Mouse (Mus musculus) frontal cortex, adult (tissue): ENCODE data around the gene Elmod3.
A peak's percentile ranks its signal among the peaks of the same experiment; 100 is the strongest.

Source experiments
- ATAC-seq: cut with Nextera tagmentation; 2 replicates; pipeline ENCODE4 v1.9.2; 2017; ENCODE audit warnings: mild to moderate bottlenecking, moderate library complexity, mixed read lengths; ENCODE audit not compliant: low TSS enrichment

The Elmod3 gene

DNA sequence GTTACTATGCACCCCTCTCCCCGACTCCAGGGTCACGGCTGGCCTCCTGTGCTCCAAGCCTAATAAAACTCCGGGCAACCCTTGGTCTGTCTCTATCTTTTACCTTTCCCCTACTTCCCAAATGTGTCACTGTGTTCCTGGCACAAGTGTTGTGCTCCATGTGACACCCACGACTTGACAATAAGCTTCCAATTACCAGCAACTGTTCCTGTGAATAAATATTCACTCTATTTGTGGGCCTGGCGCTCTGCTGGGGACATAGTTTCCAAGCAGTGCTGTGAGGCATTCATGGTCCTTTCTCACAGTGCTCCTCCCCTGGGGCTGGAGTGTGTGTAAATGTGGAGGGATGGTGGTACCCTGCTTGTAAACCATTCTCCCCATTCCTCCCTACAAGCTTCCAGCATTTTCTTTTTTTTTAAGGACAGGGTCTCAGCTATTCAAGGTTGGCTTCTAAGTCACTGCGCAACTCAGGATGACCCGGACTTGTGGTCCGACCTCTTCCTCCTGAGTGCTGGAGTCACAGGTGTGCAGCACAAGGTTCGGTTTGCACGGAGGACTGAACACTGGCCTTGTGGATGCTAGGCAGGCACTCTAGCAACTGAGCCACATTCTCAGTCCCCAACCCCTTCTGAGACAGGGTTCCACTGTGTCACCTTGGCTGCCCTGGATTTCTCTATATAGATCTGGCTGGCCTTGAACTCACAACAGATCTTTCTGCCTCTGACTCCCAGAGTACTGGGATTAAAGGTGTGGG lies 27.4 kb downstream of the Elmod3 start:
- peak; percentile 22; the same call in 1 of the 2 replicates for ATAC-seq

- no peak for ATAC-seq
These were observed 29.5 kb downstream of the Elmod3 start for GRCm38 (mm10) chr6:72568736-72569135.

DNA sequence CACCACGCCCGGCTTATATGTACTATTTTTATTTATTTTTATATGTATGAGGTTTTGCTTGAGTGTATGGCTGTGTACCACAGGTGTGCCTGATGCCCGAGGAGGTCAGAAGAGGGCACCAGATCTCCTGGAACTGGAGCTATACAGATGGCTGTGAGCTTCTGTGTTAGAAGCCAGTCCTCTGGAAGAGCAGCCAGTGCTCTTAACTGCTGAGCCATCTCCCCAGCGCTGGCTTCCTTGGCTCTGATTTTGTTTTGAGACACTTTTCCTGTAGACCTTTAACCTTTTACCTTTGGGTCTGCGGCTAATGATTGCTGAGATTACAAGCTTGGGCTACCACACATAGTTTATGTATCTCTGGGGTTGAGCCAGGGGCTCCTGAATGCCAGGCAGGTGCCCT lies 30.7 kb downstream of the Elmod3 start:
- no peak for ATAC-seq

DNA sequence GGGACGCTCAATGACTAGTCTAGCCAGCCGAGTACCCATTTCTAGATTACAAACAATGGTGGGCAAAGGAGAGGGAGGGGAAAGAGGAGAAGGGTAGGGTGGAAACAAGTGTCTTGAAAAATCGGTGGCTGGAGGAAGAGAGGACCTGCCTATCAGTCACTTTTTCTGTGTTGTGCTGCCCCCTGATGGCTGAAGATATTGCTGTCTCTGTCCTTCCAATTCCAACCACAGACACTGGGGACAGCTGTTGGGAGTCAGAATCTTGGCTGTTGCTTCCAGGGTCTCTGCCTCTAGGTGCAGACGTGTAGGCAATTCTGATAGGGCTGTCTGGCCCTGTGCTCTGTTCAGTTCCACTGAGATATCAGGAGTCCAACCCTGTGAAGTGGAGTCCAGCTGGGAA lies 32.2 kb downstream of the Elmod3 start:
- ATAC-seq, result peak; percentile 89

DNA sequence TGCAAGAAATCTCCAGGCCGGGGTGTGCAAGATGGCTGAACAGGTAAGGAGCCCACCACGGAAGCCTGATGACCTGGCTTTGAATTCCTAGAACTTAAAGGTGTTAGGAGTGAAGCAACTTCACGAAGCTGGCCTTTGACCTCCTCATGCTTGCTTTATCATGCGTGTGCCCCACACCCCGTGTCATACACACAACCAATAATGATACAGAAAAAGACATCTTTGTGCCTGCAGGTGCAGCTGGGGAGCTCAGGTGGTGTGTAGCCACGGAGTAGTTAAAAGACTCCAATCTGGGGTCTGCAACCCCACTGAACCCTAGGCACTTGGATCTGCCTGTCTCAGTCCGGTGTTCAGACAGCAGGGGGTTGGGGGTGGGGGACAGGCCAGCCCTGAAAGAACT lies 32.7 kb downstream of the Elmod3 start:
- ATAC-seq, result no peak

GRCm38 (mm10) chr6:72562894-72563293 lies 35.3 kb downstream of the Elmod3 start:
- ATAC-seq, result no peak

- ATAC-seq, result no peak
These were observed 35.7 kb downstream of the Elmod3 start for GRCm38 (mm10) chr6:72562486-72562885.

- ATAC-seq, result no peak
These were observed 37.4 kb downstream of the Elmod3 start for GRCm38 (mm10) chr6:72560801-72561200.

DNA sequence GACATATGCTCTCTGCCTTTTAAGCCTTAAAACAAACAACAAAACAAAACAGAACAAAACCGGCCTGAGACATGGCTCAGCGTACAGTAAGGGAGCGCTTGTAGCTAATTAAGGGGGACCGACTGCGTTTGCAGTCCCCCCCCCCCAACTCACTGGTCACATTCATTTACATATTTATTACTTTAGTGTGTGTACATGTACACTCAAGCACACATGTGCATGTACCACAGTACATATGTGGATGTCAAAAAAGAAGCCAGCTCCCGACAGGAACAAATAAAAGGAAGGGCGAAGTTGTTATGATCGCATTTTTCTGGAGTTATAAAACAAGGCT lies 45.2 kb downstream of the Elmod3 start:
- ATAC-seq, result 0 out of 2 replicates have a peak, but pooled peaks have one; percentile 5

GRCm38 (mm10) chr6:72552171-72553078 lies 45.8 kb downstream of the Elmod3 start:
- ATAC-seq, result peak; percentile 92

GRCm38 (mm10) chr6:72550503-72551100 lies 47.6 kb downstream of the Elmod3 start:
- ATAC-seq, result no peak

- no peak for ATAC-seq
These were observed 48.2 kb downstream of the Elmod3 start for GRCm38 (mm10) chr6:72550025-72550424.

- no peak for ATAC-seq
These were observed 49.1 kb downstream of the Elmod3 start for GRCm38 (mm10) chr6:72549041-72549580.

DNA sequence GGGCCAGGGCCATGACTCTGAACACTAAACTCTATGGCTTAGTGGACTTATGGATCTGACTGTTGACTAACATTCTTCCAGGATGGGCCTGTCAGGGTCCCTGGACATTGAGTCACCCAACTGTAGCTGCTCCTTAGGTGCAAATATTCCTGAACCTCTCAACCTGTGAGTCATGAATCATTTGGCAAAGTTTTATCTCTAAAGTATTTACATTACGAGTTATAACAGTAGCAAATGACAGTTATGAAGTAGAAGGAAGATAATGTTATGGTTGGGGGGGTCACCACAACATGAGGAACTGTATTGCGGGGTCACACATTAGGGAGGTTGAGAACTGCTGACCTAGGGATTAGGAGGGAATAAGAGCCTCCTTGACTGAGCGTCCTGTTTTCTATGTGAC lies 50.4 kb downstream of the Elmod3 start:
- ATAC-seq, result no peak

- ATAC-seq, result no peak
These were observed 51.1 kb downstream of the Elmod3 start for GRCm38 (mm10) chr6:72547121-72547520.

DNA sequence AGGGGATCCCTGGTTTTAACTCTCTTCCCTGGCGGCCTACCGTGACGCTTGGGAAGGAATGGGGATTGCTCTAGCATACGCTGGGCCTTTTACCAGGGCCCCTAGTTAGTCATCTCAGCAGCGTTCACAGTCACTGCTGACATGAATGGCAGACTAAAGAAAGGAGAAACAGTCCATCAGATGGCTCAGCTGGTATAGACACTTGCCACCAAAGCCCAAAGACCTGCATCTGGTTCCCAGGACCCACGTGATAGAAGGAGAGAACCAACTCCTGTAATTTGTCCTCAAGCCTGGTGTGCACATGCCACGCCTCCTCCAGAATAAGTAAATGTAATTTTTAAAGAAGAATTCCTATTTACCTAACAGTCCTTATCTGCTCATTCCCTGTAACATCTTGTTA lies 52.8 kb downstream of the Elmod3 start:
- no peak for ATAC-seq

GRCm38 (mm10) chr6:72544283-72544987 lies 53.8 kb downstream of the Elmod3 start, which contains the start of gene Capg:
TSS of gene Capg (plus strand) at chr6:72544391.
- no peak for ATAC-seq

- no peak for ATAC-seq
These were observed 54.9 kb downstream of the Elmod3 start for GRCm38 (mm10) chr6:72543265-72543850.

DNA sequence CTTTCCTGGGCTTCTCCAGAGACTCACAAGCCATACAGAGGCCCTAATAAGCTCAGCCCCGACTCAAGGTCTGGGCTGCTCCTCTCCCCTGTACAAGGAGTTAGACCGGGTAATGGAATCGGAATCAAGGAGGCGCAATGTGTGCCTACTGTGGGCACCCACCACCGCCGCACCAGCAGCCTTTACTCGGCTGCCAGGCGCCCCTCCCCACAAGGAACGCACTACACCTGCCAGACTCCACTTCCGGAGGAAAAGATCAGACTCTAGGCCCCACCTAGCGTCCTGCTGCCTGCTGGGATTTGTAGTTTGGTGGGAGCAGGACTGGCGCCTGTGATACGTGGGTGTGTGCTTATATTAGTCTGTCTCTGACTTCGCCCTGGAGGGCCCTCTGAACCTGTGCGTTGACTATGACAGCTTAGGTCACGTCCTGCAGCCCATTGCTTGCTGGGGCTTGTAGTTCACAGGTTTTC lies 59.6 kb downstream of the Elmod3 start:
- ATAC-seq, result peak; percentile 94

GRCm38 (mm10) chr6:72537998-72538500 lies 60.2 kb downstream of the Elmod3 start:
- ATAC-seq, result peak; percentile 4; the same call in 1 of the 2 replicates

DNA sequence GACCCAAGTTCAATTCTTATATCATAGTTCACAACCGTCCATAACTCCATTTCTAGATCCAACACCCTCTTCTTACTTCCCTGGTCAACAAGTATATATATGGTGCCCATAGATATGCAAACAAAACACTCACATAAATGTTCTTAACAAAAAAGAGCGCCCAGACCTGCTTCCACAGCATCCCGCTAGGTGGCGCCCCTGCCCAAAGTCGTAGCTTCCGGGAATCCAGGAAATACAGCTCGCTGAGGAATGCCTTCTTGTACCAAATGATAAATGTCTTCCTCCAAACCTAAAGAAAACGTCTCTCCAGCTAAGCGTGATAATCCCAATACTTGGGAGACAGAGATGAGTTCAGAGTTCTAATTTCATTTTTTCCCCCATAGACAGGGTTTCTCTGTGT lies 63.0 kb downstream of the Elmod3 start:
- 0 out of 2 replicates have a peak, but pooled peaks have one; percentile 11 for ATAC-seq
